Mouse (Mus musculus) left cerebral cortex, adult 2 months (tissue): Measurements from ENCODE around the gene Cnn3. TPM values are rescaled to one million over a fixed set of nuclear protein-coding genes. Genes with fewer than 3 reads are reported as not detected.

ENCODE experiments used
- DNase-seq, 2 experiments: peaks; one replicate each; pipeline ENCODE4 v3.0.0; 2021 to 2022; ENCODE audit warnings: low spot score in 2 of 2, mixed read lengths in 1 of 2; ENCODE audit errors: extremely low spot score in 1 of 2
- H3K27ac ChIP-seq: fragments of 200-600 bp; 2 replicates; pipeline ENCODE4 v1.8.1; 2022
- H3K4me3 ChIP-seq: fragments of 200-600 bp; 2 replicates; pipeline ENCODE4 v1.8.1; 2022
- CTCF ChIP-seq: fragments of 200-600 bp; IDR thresholded peaks from 2 replicates; pipeline ENCODE4 v1.8.1; 2022; ENCODE audit warnings: antibody characterized with exemption, mild to moderate bottlenecking, moderate library complexity
- intact Hi-C: fragments of 180-260 bp; cut with DNase I; formaldehyde crosslinking; loops from one replicate; pipeline ENCODE4 v1.15.1; 2025
- total RNA-seq, 2 experiments: library from RNA; stranded (reverse); gene quantifications; 2 replicates each; pipeline ENCODE4 v1.2.3; 2021

The Cnn3 gene
- total RNA-seq, 2 experiments from 2014 or later = 61.0 to 64.7 TPM

DNA sequence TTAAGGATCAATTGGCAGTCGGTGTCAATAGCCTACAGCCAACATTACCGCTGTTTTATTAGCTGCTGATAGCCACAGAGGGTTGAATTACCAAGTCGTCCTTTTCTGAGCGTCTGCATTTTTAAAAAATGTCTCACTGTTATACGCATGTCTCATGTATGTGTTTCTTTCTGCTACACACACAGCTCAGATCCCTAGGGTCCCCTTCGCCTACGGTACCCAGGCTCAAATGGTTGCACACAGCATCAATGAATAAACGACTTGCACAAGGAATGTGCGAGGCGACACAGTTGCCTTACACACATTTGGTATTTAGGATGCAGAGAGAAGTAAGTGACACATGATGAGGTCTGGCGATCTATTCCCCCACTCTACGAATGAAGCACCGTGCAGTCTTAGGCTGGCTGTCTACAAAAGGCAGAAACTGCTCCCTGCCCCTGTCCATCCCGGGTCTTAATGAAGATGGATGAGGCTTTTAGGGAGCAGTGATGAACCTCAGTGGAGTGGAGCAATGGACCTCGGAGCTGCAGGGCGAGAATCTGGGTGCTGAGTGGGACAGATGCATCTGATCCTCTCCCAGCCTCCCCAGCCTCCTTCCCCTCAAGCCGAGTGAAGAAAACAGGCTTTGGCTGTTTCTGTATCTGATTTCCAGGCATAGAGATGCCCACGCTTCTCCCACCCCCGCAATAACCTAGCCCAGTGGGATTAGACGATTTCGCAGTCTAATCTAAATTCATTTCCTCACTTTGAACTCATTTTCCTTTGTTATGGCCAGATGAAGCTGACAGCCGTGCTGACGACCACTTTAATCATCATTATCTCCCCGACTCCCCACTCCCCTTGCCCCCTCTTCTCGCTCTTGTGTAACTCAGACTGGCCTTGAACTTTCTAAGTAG is 57.2 kb downstream of the Cnn3 start:
- no peak for TF ChIP-seq CTCF
- DNase-seq = peak; percentile 24 to 39
- no peak overlapping the region for H3K4me3 ChIP-seq
- intact Hi-C loops = no loop called here
- no peak overlapping the region for H3K27ac ChIP-seq

DNA sequence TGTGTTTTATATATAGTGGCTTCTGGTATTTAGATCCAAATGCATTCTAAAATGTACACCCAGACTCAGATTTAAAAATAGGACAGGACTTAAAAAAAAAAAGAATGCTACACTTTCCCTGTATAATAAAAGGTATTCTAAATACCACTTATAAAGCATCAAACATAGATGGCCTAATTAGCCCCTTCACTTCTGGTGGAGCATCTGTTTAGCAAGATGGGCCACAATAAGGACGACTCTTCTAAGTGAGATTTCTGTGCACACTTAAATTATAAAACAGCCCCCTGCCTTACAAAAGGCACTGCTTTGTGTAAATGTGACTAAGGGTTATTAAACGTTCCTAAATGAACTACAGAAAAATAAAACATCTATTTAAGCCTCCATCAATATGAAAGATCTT is 58.9 kb downstream of the Cnn3 start:
- no peak for TF ChIP-seq CTCF
- no peak for DNase-seq
- intact Hi-C loops = no loop called here
- Histone ChIP-seq H3K27ac (no peak overlapping the region), H3K4me3 (no peak overlapping the region)

DNA sequence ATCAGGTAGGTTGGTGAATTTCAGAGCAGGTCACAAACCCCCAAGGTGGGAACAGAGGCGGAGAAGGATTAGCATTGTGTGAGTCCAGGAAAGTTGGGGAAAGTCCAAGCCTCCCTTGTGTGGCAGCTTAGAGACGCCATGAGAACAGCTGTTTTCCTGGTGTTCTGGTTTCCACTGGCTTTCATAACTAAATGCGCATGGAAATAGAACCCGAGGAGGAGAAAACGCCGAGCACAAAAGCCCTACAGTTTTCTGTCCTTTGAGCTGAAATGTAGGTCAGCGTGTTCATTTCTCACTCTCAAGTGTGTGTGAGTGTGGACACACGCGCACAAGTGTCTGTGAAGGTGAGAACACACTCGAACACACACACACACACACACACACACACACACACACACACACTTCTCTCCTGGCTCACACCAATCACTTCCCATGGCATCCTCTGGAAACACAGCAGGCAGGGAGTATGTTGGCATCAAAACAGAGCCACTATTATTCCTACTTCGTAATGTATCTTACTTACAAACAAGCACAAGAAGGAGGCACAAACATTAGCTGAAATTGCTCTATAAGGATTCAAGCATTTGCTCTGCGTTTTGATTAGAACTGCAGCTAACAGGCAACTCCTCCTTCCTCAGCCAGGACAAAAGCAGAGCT is 63.3 kb downstream of the Cnn3 start:
- intact Hi-C loops = loop anchor here (2.0 kb wide), 1 partner anchor 63 kb away; the partner anchor contains the start of gene Cnn3
- TF ChIP-seq CTCF = no peak
- H3K27ac ChIP-seq = peak overlapping the region; percentile 59; the same call in 1 of the 2 replicates
- no peak overlapping the region for H3K4me3 ChIP-seq
- DNase-seq = no peak

DNA sequence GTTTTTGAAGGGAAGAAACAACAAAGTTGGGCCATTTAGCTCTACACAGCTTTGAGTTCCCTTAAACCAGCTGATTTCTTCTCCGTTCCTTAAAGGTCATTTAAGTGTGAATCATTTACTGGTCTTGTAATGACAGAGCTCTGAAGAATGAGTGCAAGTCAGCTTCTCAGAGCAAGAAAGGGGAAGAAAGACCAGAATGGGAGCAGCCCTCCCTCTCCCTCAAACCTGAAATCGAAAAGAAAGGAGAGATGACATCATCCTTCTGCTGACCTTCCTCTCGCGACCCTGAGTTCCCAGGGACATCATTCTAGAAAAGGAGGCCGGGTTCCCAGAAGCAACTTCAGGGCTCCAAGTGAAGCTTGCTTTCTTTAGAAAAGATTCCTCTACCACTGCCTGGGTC is 64.6 kb downstream of the Cnn3 start:
- Histone ChIP-seq H3K27ac (peak overlapping the region; percentile 11; the same call in 1 of the 2 replicates), H3K4me3 (no peak overlapping the region)
- TF ChIP-seq CTCF = no peak
- DNase-seq = no peak
- intact Hi-C loops = no loop called here

DNA sequence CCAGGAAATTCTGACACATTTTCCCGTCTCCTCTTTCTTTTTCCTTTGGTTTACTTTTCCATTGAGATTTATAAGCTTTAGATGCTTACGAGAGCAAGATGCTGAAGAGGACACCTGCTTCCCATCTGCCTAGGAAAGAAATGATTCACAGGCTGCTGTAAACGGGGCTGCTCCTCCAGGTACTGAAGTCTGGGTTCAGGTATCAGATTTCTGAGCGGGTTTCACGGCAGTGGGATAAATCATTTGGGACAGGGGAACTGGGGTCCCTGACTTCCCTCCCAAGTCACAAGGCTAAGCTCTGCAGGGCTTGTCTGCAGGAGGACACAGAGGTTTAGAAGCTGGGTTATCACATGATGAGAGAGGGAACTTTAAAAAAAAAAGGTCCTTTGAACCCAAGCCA is 65.7 kb downstream of the Cnn3 start:
- intact Hi-C loops = no loop called here
- no peak for TF ChIP-seq CTCF
- no peak overlapping the region for H3K4me3 ChIP-seq
- DNase-seq = no peak
- no peak overlapping the region for H3K27ac ChIP-seq

DNA sequence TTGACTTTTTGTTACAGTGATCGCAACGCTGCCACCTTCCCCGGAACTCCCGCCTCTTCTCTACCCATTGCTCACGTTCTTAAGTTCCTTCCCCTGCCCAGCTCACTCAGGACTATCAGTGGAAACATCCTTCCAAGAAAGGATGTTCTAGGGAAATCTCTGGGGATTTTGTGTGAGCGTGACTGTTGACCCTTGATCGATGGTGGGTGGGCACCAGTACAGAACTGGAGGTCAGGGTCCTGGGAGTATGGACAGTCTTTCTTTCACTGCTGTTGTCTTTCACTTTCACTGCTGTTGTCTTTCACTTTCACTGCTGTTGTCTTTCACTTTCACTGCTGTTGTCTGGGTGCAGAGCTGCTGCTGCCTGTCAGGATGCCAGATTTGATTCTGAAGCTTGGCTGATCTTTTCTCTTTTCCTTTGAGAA is 67.7 kb downstream of the Cnn3 start:
- Histone ChIP-seq H3K4me3 (no peak overlapping the region), H3K27ac (no peak overlapping the region)
- no peak for DNase-seq
- TF ChIP-seq CTCF = no peak
- intact Hi-C loops = no loop called here

DNA sequence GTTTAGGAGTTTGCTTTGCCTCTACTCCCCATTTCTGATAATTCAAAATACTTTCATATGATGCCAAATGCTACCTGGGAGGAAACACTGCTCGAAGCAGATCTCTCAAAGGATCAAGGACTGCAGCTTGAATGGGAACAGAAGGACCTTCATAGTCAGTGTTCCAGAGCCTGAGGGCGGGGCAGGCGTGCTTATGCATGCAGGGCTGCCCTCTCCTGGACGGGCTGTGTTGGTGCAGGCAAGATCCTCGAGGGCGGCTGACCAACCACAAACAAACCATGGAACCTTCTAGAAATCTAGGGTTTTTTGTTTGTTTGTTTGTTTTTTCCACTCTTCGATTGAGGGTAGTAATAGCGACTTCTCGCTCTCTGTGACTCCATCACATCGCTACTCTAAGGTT is 73.9 kb downstream of the Cnn3 start:
- Histone ChIP-seq H3K27ac (no peak overlapping the region), H3K4me3 (no peak overlapping the region)
- intact Hi-C loops = loop anchor here (1.0 to 5.0 kb wide), 3 partner anchors 73 to 329 kb away; partner anchors contain the start of genes Cnn3 and Rwdd3
- peak; percentile 94 for TF ChIP-seq CTCF
- DNase-seq = peak; percentile 54 to 79

DNA sequence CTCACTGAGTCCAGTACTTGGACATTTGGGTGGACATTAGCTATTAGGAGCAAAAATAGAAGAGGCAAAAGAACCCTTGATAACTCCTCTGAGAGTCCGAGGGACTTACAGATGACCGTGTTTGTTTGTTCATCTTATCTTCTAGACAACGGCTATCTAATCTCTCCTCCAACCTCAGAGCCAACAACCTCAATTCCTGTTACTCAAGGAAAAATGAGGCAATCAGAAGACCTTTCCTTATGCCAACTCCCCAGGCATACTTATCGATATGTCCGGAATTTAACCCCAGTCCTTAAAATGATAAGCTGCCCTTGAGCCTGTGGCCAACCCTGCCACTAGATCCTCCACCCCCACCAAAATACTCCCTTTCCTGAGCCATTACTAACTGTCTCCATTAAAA is 74.4 kb downstream of the Cnn3 start:
- Histone ChIP-seq H3K27ac (no peak overlapping the region), H3K4me3 (no peak overlapping the region)
- intact Hi-C loops = loop anchor here (1.0 to 5.0 kb wide), 3 partner anchors 73 to 329 kb away; partner anchors contain the start of genes Cnn3 and Rwdd3
- no peak for TF ChIP-seq CTCF
- no peak for DNase-seq

DNA sequence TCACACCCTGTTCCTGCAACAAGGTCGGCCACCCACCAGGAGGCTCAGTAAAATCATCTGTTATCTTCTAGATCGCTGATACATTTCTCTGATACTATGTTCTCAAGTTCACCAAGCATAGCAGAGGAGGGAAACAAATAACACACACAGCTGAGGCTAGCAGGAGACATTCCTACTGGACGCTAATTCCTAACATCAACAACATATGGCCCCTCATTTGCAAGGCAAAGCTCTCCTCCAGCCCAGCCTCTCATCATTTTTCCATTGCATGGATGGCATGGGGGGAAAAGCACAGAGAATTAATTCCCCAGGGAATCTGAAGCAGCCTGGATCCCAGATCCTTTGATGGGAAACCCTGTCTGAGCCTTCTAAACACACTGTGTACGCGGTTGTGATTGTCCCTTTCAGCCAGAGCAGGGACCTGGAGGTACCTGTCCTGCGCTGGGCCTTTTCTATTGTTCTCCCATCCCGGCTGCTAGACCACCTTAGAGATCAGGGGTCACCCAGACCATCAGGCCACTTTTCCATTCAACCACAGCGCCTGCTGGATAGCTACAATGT is 78.7 kb downstream of the Cnn3 start:
- intact Hi-C loops = loop anchor here (5.0 kb wide), 1 partner anchor 78 kb away; the partner anchor contains the start of gene Cnn3
- no peak overlapping the region for H3K4me3 ChIP-seq
- no peak for TF ChIP-seq CTCF
- H3K27ac ChIP-seq = no peak overlapping the region
- DNase-seq = no peak

DNA sequence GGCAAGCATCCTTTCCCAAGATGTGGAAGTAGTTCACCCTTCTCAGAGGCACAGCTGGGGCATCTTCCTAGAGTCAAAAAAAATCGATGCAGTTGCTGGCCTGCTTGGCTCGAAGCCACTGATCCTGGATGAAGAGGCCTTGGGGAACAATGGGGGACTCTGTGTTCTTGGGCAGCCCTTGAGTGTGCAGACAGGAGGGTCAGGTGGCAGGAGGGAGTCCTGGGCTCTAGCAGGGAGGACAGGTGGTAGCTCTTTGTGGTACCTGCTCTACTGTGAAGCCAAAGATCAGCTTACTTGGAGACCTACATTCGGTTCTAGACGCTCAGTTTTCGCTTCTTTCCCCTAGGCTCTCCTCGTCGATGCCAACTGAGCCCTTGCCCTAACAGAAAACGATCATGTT is 79.9 kb downstream of the Cnn3 start:
- Histone ChIP-seq H3K4me3 (no peak overlapping the region), H3K27ac (no peak overlapping the region)
- no peak for DNase-seq
- intact Hi-C loops = no loop called here
- no peak for TF ChIP-seq CTCF

DNA sequence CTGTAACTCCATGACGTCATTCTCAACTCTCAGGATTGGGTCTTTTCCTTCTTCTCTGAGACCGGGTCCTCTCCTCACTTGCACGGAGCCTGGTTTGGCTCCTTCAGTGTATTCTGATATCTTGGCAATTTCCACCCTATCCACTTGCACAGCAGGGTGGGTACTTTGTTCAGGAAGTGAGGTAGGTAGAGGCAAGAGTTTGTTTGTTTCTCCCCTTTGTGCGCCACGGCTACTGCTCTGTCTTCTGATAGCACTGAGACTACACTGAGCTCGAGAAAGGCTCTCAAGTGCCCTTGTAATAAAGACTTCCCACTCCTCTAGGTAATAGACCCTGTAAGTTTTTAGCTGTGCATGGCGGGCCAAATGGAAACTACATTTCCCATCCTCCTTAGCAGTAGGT is 80.5 kb downstream of the Cnn3 start:
- DNase-seq = no peak
- Histone ChIP-seq H3K4me3 (no peak overlapping the region), H3K27ac (no peak overlapping the region)
- intact Hi-C loops = no loop called here
- no peak for TF ChIP-seq CTCF

DNA sequence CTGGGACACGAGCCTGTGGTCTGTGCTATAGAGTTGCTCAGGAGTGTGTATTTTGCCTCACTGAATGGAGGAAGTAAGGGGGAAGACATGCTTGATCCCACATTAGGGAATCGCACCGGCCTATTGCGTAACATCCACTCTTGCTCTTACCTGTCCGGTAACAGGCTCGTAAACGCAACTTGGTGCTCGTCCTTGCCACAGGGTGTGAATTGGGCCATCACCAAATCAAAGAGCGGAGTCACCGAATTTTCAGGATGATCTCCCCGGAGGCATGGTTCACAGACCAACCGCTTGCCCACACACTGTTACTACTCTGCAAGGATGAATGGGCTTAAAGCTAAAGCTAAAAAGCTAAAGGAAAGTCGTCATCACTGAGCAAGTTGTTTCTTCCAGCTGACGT is 81.4 kb downstream of the Cnn3 start:
- H3K27ac ChIP-seq = no peak overlapping the region
- H3K4me3 ChIP-seq = no peak overlapping the region
- DNase-seq = no peak
- intact Hi-C loops = no loop called here
- TF ChIP-seq CTCF = no peak

Other genes with a start within 250 kb of the Cnn3 start
- gene Tmem56, start 143.4 kb upstream of the Cnn3 start, total RNA-seq = 10 to 100 TPM; 46.6 to 51.7 TPM
- 10 to 100 TPM; 13.9 to 15.6 TPM for gene Alg14, start 134.7 kb upstream of the Cnn3 start, total RNA-seq
- not detected for gene Slc44a3, start 105.9 kb downstream of the Cnn3 start, total RNA-seq
- not detected for gene 4930432M17Rik, start 244.3 kb downstream of the Cnn3 start, total RNA-seq